Mouse (Mus musculus) hindbrain, embryonic 13.5 days (tissue): Measurements from ENCODE around the gene Gstt2. TPM values are rescaled to one million over a fixed set of nuclear protein-coding genes. Genes with fewer than 3 reads are reported as not detected.

Experiments
- ATAC-seq: fragments of 200-750 bp; cut with Nextera tagmentation; 2 replicates; pipeline ENCODE4 v1.8.0; 2017; ENCODE audit warnings: moderate TSS enrichment; ENCODE audit not compliant: low FRiP score
- H3K27ac ChIP-seq: fragments of 300-500 bp; sonication (generic); 2 replicates; pipeline ENCODE4 v1.5.1; 2015; ENCODE audit warnings: inconsistent platforms, mild to moderate bottlenecking, moderate library complexity
- H3K27me3 ChIP-seq: fragments of 300-500 bp; sonication (generic); 2 replicates; pipeline ENCODE4 v1.6.1; 2015; ENCODE audit warnings: mild to moderate bottlenecking, inconsistent platforms
- H3K36me3 ChIP-seq: fragments of 300-500 bp; sonication (generic); 2 replicates; pipeline ENCODE4 v1.6.1; 2015; ENCODE audit warnings: mild to moderate bottlenecking, inconsistent platforms
- H3K4me1 ChIP-seq: fragments of 300-500 bp; sonication (generic); replicated peaks from 2 replicates; pipeline ENCODE4 v1.6.1; 2015; ENCODE audit warnings: inconsistent platforms
- H3K4me2 ChIP-seq: fragments of 300-500 bp; sonication (generic); 2 replicates; pipeline ENCODE4 v1.6.1; 2015; ENCODE audit warnings: inconsistent platforms, mild to moderate bottlenecking, moderate library complexity
- H3K4me3 ChIP-seq: fragments of 300-500 bp; sonication (generic); 2 replicates; pipeline ENCODE4 v1.5.1; 2015; ENCODE audit warnings: mild to moderate bottlenecking, inconsistent platforms
- H3K9ac ChIP-seq: fragments of 300-500 bp; sonication (generic); 2 replicates; pipeline ENCODE4 v1.6.1; 2015; ENCODE audit warnings: mild to moderate bottlenecking, inconsistent platforms
- H3K9me3 ChIP-seq: fragments of 300-500 bp; sonication (generic); 2 replicates; pipeline ENCODE4 v1.6.1; 2016; ENCODE audit warnings: inconsistent platforms
- WGBS: fragments of 180-500 bp; shearing (Covaris S2); methylation state at CpG from one replicate; pipeline ENCODE4 v1.1.7; 2015; 5-methylcytosine and 5-hydroxymethylcytosine counted together
- polyA plus RNA-seq: library from polyadenylated mRNA; unstranded; fragments of >200 nt; fragmentation: Nextera tagmentation; extraction: Ambion mirVana; gene quantifications from 2 replicates; pipeline ENCODE4 v1.2.1, GENCODE M21; 2015

The Gstt2 gene
- polyA plus RNA-seq, 1 experiment from 2014 or later = 7.1 TPM

GRCm38 (mm10) chr10:75834250-75834649 is 3.0 kb downstream of the Gstt2 start:
- WGBS = 4% methylated on average over 21 of the region's 21 CpGs
- Histone ChIP-seq H3K9me3 (no peaks in the 10 kb centered on the region), H3K36me3 (no peaks in the 10 kb centered on the region), H3K27me3 (peaks cover 35% of the 10 kb centered on the region), H3K4me2 (peak overlapping the region; percentile 59), H3K27ac (no peak overlapping the region), H3K4me1 (peaks cover 42% of the 10 kb centered on the region), H3K4me3 (peak overlapping the region; percentile 36), H3K9ac (peak overlapping the region; percentile 56)
- no peak for ATAC-seq

GRCm38 (mm10) chr10:75833456-75834080 is 3.7 kb downstream of the Gstt2 start:
- peak overlapping the region; percentile 36 for H3K4me3 ChIP-seq
- ATAC-seq = no peak
- H3K4me2 ChIP-seq = peak overlapping the region; percentile 59
- no peak overlapping the region for H3K27ac ChIP-seq
- WGBS = 17% methylated on average over 21 of the region's 21 CpGs
- H3K9ac ChIP-seq = 0 out of 2 replicates have a peak overlapping the region, but pooled peaks have one; percentile 56
- no peaks in the 10 kb centered on the region for H3K9me3 ChIP-seq
- H3K4me1 ChIP-seq = peaks cover 42% of the 10 kb centered on the region
- peaks cover 35% of the 10 kb centered on the region for H3K27me3 ChIP-seq
- no peaks in the 10 kb centered on the region for H3K36me3 ChIP-seq

DNA sequence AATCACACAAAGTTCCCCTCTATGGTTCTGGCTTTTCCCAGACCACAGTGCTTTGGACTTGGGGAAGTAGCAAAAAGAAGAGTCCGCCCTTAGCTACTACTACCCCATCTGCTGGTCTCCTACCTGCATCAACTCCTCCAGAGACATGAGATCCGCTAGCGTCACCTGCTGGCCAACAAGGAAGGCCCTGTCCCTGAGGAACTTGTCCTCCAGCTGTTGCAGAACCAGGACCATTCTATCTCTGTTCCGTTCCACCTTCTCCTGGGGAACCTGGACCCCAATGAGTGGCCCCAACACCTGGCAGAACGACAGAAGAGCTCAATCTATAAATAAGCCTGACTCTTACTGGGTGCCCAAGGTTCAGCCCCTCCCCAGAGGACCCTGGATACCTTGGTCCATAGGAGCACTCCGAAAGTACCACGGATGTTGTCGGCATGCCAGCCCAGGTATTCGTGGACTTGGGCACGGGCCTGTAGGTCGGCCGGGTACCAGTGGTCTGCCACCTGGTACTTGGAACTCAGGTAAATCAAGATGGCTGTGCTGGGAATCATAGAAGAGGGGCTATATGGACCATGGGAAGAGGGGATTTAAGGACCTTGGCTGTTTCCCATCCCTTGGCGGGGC is 4.8 kb downstream of the Gstt2 start:
- Histone ChIP-seq H3K9me3 (no peaks in the 10 kb centered on the region), H3K27me3 (peaks cover 35% of the 10 kb centered on the region), H3K4me1 (peaks cover 32% of the 10 kb centered on the region), H3K4me3 (no peak overlapping the region), H3K36me3 (no peaks in the 10 kb centered on the region), H3K9ac (no peak overlapping the region), H3K27ac (no peak overlapping the region), H3K4me2 (no peak overlapping the region)
- ATAC-seq = no peak
- WGBS = 66% methylated on average over 13 of the region's 13 CpGs

GRCm38 (mm10) chr10:75830275-75830670 is 7.0 kb downstream of the Gstt2 start:
- Histone ChIP-seq H3K36me3 (no peaks in the 10 kb centered on the region), H3K9ac (no peak overlapping the region), H3K4me1 (peaks cover 20% of the 10 kb centered on the region), H3K4me2 (no peak overlapping the region), H3K9me3 (no peaks in the 10 kb centered on the region), H3K4me3 (no peak overlapping the region), H3K27ac (no peak overlapping the region), H3K27me3 (peaks cover 34% of the 10 kb centered on the region)
- ATAC-seq = no peak
- WGBS = 87% methylated on average over 2 of the region's 2 CpGs

- Histone ChIP-seq H3K27me3 (peaks cover 28% of the 10 kb centered on the region), H3K9ac (no peak overlapping the region), H3K36me3 (no peaks in the 10 kb centered on the region), H3K4me3 (no peak overlapping the region), H3K4me1 (peaks cover 14% of the 10 kb centered on the region), H3K9me3 (no peaks in the 10 kb centered on the region), H3K4me2 (no peak overlapping the region), H3K27ac (no peak overlapping the region)
- 88% methylated on average over 2 of the region's 2 CpGs for WGBS
- ATAC-seq = no peak
Observed at GRCm38 (mm10) chr10:75829529-75830274, 7.5 kb downstream of the Gstt2 start.

DNA sequence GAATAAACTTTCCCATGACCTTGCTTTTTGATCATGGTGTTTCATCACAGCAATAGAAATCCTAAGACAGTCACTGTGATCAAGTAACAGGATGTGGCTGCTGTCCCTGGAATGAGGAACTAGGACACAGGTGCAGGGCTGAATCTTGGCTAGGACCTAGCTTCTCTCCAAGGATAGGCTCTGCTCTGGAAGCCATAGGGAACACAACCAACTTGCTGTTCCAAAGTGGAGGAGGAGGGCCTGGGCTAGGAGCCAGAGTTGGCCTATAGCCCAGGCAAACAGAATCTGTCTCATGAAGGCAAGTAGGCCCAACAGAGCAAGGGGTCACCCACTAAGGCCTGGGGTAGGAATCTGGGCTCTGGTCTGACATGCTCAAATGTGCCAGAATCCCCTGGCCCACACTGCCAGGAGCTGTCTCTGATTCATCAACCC is 8.7 kb downstream of the Gstt2 start:
- peaks cover 2% of the 10 kb centered on the region; the same call in 1 of the 2 replicates for H3K4me1 ChIP-seq
- 0 out of 2 replicates have a peak, but pooled peaks have one; percentile 30 for ATAC-seq
- no peak overlapping the region for H3K27ac ChIP-seq

GRCm38 (mm10) chr10:75827668-75828360 is 9.4 kb downstream of the Gstt2 start:
- Histone ChIP-seq H3K4me1 (no peaks in the 10 kb centered on the region), H3K27me3 (peaks cover 9% of the 10 kb centered on the region; the same call in 1 of the 2 replicates), H3K27ac (no peak overlapping the region), H3K4me3 (no peak overlapping the region), H3K9ac (no peak overlapping the region), H3K9me3 (no peaks in the 10 kb centered on the region; the same call in 1 of the 2 replicates), H3K4me2 (no peak overlapping the region), H3K36me3 (no peaks in the 10 kb centered on the region)
- 95% methylated on average over 4 of the region's 4 CpGs for WGBS
- no peak; the same call in 1 of the 2 replicates for ATAC-seq

More for the DNA sequence above, 8.7 kb downstream of the Gstt2 start:
- Histone ChIP-seq H3K4me2 (no peak overlapping the region), H3K36me3 (no peaks in the 10 kb centered on the region), H3K9ac (no peak overlapping the region), H3K9me3 (no peaks in the 10 kb centered on the region), H3K27me3 (peaks cover 16% of the 10 kb centered on the region), H3K4me3 (no peak overlapping the region)

GRCm38 (mm10) chr10:75824530-75824929 is 12.7 kb downstream of the Gstt2 start:
- Histone ChIP-seq H3K4me2 (no peak overlapping the region), H3K9me3 (no peaks in the 10 kb centered on the region; the same call in 1 of the 2 replicates), H3K27ac (no peak overlapping the region), H3K9ac (no peak overlapping the region), H3K4me1 (no peaks in the 10 kb centered on the region), H3K4me3 (no peak overlapping the region), H3K36me3 (no peaks in the 10 kb centered on the region), H3K27me3 (no peaks in the 10 kb centered on the region)
- WGBS = 87% methylated on average over 4 of the region's 4 CpGs
- no peak for ATAC-seq

- ATAC-seq = no peak
- WGBS = 88% methylated on average over 1 of the region's 1 CpGs
- H3K9ac ChIP-seq = no peak overlapping the region
Observed at GRCm38 (mm10) chr10:75823782-75824181, 13.4 kb downstream of the Gstt2 start.

DNA sequence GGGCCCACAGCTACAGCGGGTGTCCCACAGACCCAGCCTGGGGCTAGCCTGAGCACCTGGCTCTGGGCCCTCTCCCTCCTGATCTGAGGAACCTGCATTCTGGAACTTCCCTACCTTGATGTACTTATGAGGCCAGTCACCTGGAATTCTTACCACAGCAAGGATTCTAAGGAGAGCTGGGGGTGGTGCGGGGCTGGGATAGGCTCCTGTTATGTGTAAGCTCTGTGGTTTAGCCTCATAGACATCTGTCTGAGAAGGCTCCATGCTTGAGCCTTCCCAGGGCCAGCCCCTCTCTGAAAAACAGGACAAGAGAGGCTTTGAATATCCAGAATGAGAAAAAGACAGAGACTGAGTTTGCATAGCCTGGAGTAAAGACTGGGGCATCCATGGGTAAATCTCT is 14.8 kb downstream of the Gstt2 start, which contains the start of gene Gstt4:
TSS of gene Gstt4 (minus strand) at position 101 of the 400 bp plus-strand sequence.
- Histone ChIP-seq H3K4me3 (no peak within 1 kb of the TSS), H3K9ac (no peak within 1 kb of the TSS), H3K9me3 (no peaks in the 10 kb centered on the region; the same call in 1 of the 2 replicates), H3K36me3 (no peaks in the 10 kb centered on the region), H3K27ac (no peak within 1 kb of the TSS), H3K4me1 (no peaks in the 10 kb centered on the region), H3K27me3 (no peaks in the 10 kb centered on the region), H3K4me2 (no peak within 1 kb of the TSS)
- no peak for ATAC-seq
- WGBS = 100% methylated on average over 2 of the region's 2 CpGs

More at GRCm38 (mm10) chr10:75823782-75824181, 13.4 kb downstream of the Gstt2 start:
- H3K27me3 ChIP-seq = no peaks in the 10 kb centered on the region
- no peak overlapping the region for H3K27ac ChIP-seq
- no peaks in the 10 kb centered on the region for H3K36me3 ChIP-seq
- H3K9me3 ChIP-seq = no peaks in the 10 kb centered on the region; the same call in 1 of the 2 replicates
- H3K4me2 ChIP-seq = no peak overlapping the region
- H3K4me3 ChIP-seq = no peak overlapping the region
- H3K4me1 ChIP-seq = no peaks in the 10 kb centered on the region

- WGBS = 89% methylated on average over 5 of the region's 5 CpGs
- H3K4me1 ChIP-seq = no peaks in the 10 kb centered on the region
- no peak overlapping the region for H3K4me3 ChIP-seq
- H3K27me3 ChIP-seq = no peaks in the 10 kb centered on the region
- no peak overlapping the region for H3K4me2 ChIP-seq
- H3K27ac ChIP-seq = no peak overlapping the region
- H3K36me3 ChIP-seq = no peaks in the 10 kb centered on the region
- no peak for ATAC-seq
- no peaks in the 10 kb centered on the region; the same call in 1 of the 2 replicates for H3K9me3 ChIP-seq
- H3K9ac ChIP-seq = no peak overlapping the region
Observed at GRCm38 (mm10) chr10:75819882-75820281, 17.3 kb downstream of the Gstt2 start.

GRCm38 (mm10) chr10:75818641-75819040 is 18.6 kb downstream of the Gstt2 start:
- Histone ChIP-seq H3K4me1 (no peaks in the 10 kb centered on the region), H3K9me3 (no peaks in the 10 kb centered on the region; the same call in 1 of the 2 replicates), H3K4me2 (no peak overlapping the region), H3K27ac (no peak overlapping the region), H3K9ac (no peak overlapping the region), H3K27me3 (no peaks in the 10 kb centered on the region), H3K36me3 (no peaks in the 10 kb centered on the region), H3K4me3 (no peak overlapping the region)
- 61% methylated on average over 10 of the region's 10 CpGs for WGBS
- ATAC-seq = no peak
